Mouse (Mus musculus): ENCODE results near the gene Podn. TPM values are rescaled to one million over a fixed set of nuclear protein-coding genes. Genes with fewer than 3 reads are reported as not detected.
"Not testable (repeated sequence)": the region's sequence is repeated elsewhere in the genome, so short reads cannot be mapped to it uniquely, and the experiment has no call there.

Podn gene
- 10 to 100 TPM; 15.7 to 17.2 TPM for total RNA-seq (2021)
- long read RNA-seq, experiment 1, partial matches to known transcripts: 1 of 137 reads
- long read RNA-seq, experiment 1, other reads (novel, unspliced or antisense): 131 of 137 reads
- long read RNA-seq, experiment 2, partial matches to known transcripts: 2 of 23 reads
- long read RNA-seq, experiment 2, other reads (novel, unspliced or antisense): 20 of 23 reads

GRCm38 (mm10) chr4:108096345-108096744 lies at the start of gene Podn:
TSS of gene Podn (minus strand) at chr4:108096445.
- no peak for DNase-seq

- DNase-seq: not testable (repeated sequence)
Observed at GRCm38 (mm10) chr4:108145554-108145953, 49.3 kb upstream of the Podn start.

- no peak for DNase-seq
Observed at GRCm38 (mm10) chr4:108144880-108145279, 48.6 kb upstream of the Podn start, which contains the start of gene Scp2. TSS of gene Scp2 (minus strand) at chr4:108144998.

- no peak for DNase-seq
Observed at GRCm38 (mm10) chr4:108143778-108144177, 47.5 kb upstream of the Podn start.

GRCm38 (mm10) chr4:108143178-108143577 lies 46.9 kb upstream of the Podn start:
- not testable (repeated sequence) for DNase-seq

- no peak for DNase-seq
Observed at GRCm38 (mm10) chr4:108136938-108137337, 40.7 kb upstream of the Podn start.

GRCm38 (mm10) chr4:108130452-108130851 lies 34.2 kb upstream of the Podn start:
- no peak for DNase-seq

GRCm38 (mm10) chr4:108128339-108128738 lies 32.1 kb upstream of the Podn start:
- DNase-seq: peak; percentile 15 to 20

GRCm38 (mm10) chr4:108127516-108127915 lies 31.3 kb upstream of the Podn start:
- DNase-seq: no peak

- no peak for DNase-seq
Observed at GRCm38 (mm10) chr4:108126260-108126659, 30.0 kb upstream of the Podn start.

GRCm38 (mm10) chr4:108124104-108124503 lies 27.9 kb upstream of the Podn start:
- no peak for DNase-seq

GRCm38 (mm10) chr4:108117924-108118876 lies 22.0 kb upstream of the Podn start:
- peak; percentile 96 to 99 for DNase-seq

GRCm38 (mm10) chr4:108117488-108117887 lies 21.2 kb upstream of the Podn start:
- peak in 1 of 2 experiments; percentile 29 for DNase-seq

- DNase-seq: no peak
Observed at GRCm38 (mm10) chr4:108116466-108116865, 20.2 kb upstream of the Podn start.

GRCm38 (mm10) chr4:108110706-108111105 lies 14.5 kb upstream of the Podn start:
- no peak for DNase-seq

GRCm38 (mm10) chr4:108109728-108110127 lies 13.5 kb upstream of the Podn start:
- no peak for DNase-seq

- no peak for DNase-seq
Observed at GRCm38 (mm10) chr4:108092741-108093397, 3.4 kb downstream of the Podn start.

GRCm38 (mm10) chr4:108083993-108084392 lies 12.3 kb downstream of the Podn start:
- DNase-seq: no peak

- no peak for DNase-seq
Observed at GRCm38 (mm10) chr4:108083032-108083735, 13.1 kb downstream of the Podn start.

- DNase-seq: no peak
Observed at GRCm38 (mm10) chr4:108082401-108082806, 13.8 kb downstream of the Podn start.

GRCm38 (mm10) chr4:108080876-108081275 lies 15.4 kb downstream of the Podn start:
- no peak for DNase-seq

GRCm38 (mm10) chr4:108079762-108080161 lies 16.5 kb downstream of the Podn start:
- no peak for DNase-seq

All from heart, adult 18-20 months (tissue).